In the genomic region with DNA sequence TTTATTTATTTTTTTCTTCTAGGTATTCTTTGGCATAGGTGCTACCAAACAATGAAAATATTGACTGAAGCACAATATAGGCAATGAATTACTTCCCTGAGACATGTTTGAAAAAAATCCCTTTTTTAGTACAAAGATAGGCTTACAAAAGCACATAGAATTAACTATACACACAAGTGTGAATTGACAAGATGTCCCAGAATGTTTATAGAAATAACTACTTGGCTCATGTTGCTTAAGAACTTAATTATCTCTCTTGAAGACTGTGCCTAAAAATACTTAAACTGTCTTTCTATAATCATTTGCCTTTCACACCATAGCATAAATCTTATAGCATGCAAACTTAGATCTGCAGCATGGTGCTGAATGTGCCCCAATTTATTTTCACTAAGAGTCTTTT, we compare ENCODE assay signal across 25 mouse cellular contexts.
"Had no signal": no experiment of that assay in that cellular context is flagged by ENCODE, and none has a peak within 500 bp of the region (broad histone marks: within the 10 kb centered on the region; RNA-seq: fewer than 3 reads in every experiment).

No protein-coding gene starts in this region.

- ATAC-seq: hindbrain, embryonic 16.5 days; inflammation-experienced regulatory T-cells, adult 6 months; intestine, embryonic 15.5 days; intestine, postnatal 0 days had no signal

- H3K27me3 ChIP-seq: heart, embryonic 13.5 days; heart, embryonic 15.5 days; hindbrain, embryonic 12.5 days; intestine, embryonic 15.5 days; limb, embryonic 12.5 days; liver, embryonic 13.5 days had no signal

- H3K27ac ChIP-seq: heart, adult 2 months; heart, embryonic 13.5 days; heart, embryonic 15.5 days; hindbrain, embryonic 10.5 days; hindbrain, embryonic 12.5 days; hindbrain, embryonic 14.5 days; intestine, embryonic 15.5 days; layer of hippocampus, adult 2 months; left cerebral cortex, adult 2 months; limb, embryonic 10.5 days; limb, embryonic 12.5 days; liver, embryonic 13.5 days had no signal

- H3K4me3 ChIP-seq: heart, adult 2 months; heart, embryonic 13.5 days; heart, embryonic 15.5 days; hindbrain, embryonic 10.5 days; hindbrain, embryonic 12.5 days; intestine, embryonic 15.5 days; layer of hippocampus, adult 2 months; left cerebral cortex, adult 2 months; limb, embryonic 10.5 days; limb, embryonic 12.5 days; liver, embryonic 13.5 days had no signal

- DNase-seq: gastrocnemius, postnatal 14 days; gastrocnemius, postnatal 36 days; heart, adult 2 months; heart, postnatal 14 days; heart, postnatal 4 days; kidney, adult 18-20 months; kidney, postnatal 10 days; kidney, postnatal 4 days; liver; liver, embryonic 13.5 days had no signal

- H3K4me2 ChIP-seq: heart, embryonic 11.5 days; heart, embryonic 13.5 days; heart, embryonic 15.5 days; hindbrain, embryonic 12.5 days; hindbrain, embryonic 14.5 days; intestine, embryonic 15.5 days; limb, embryonic 12.5 days; liver, embryonic 11.5 days; liver, embryonic 13.5 days had no signal

- H3K36me3 ChIP-seq: heart, embryonic 13.5 days; heart, embryonic 15.5 days; hindbrain, embryonic 10.5 days; hindbrain, embryonic 12.5 days; intestine, embryonic 15.5 days; limb, embryonic 10.5 days; limb, embryonic 12.5 days; liver, embryonic 13.5 days had no signal

- H3K9ac ChIP-seq: heart, embryonic 13.5 days; heart, embryonic 15.5 days; hindbrain, embryonic 12.5 days; hindbrain, embryonic 14.5 days; intestine, embryonic 15.5 days; limb, embryonic 12.5 days; liver, embryonic 13.5 days had no signal

- H3K4me1 ChIP-seq: heart, embryonic 13.5 days; heart, embryonic 15.5 days; hindbrain, embryonic 10.5 days; hindbrain, embryonic 12.5 days; intestine, embryonic 15.5 days; limb, embryonic 10.5 days; limb, embryonic 12.5 days; liver, embryonic 13.5 days had no signal

- H3K9me3 ChIP-seq: heart, embryonic 13.5 days; heart, embryonic 15.5 days; hindbrain, embryonic 10.5 days; hindbrain, embryonic 12.5 days; intestine, embryonic 15.5 days; limb, embryonic 10.5 days; limb, embryonic 12.5 days; liver, embryonic 13.5 days had no signal
